Mouse (Mus musculus) limb, embryonic 14.5 days (tissue): ENCODE results near the gene Chst5. TPM values are rescaled to one million over a fixed set of nuclear protein-coding genes. Genes with fewer than 3 reads are reported as not detected.
"Not testable (repeated sequence)": the region's sequence is repeated elsewhere in the genome, so short reads cannot be mapped to it uniquely, and the experiment has no call there.

ENCODE experiments used
- ATAC-seq: fragments of 200-750 bp; cut with Nextera tagmentation; 2 replicates; pipeline ENCODE4 v1.8.0; 2017; ENCODE audit warnings: low read depth, moderate number of reproducible peaks, moderate TSS enrichment; ENCODE audit not compliant: low FRiP score
- DNase-seq: peaks from one replicate; pipeline ENCODE4 v3.0.0-alpha.2; 2015; ENCODE audit warnings: low spot score
- H3K27ac ChIP-seq: fragments of 300-500 bp; sonication (generic); replicated peaks from 2 replicates; pipeline ENCODE4 v1.5.1; 2014; ENCODE audit warnings: low read depth, mild to moderate bottlenecking, low read length, moderate library complexity, mixed read lengths
- H3K27me3 ChIP-seq: fragments of 300-500 bp; sonication (generic); 2 replicates; pipeline ENCODE4 v1.6.1; 2014; ENCODE audit warnings: low read length, mixed read lengths; ENCODE audit not compliant: control insufficient read depth, insufficient read depth
- H3K36me3 ChIP-seq: fragments of 300-500 bp; sonication (generic); 2 replicates; pipeline ENCODE4 v1.6.1; 2014; ENCODE audit warnings: mild to moderate bottlenecking, low read length, moderate library complexity, mixed read lengths; ENCODE audit not compliant: control insufficient read depth, insufficient read depth
- H3K4me1 ChIP-seq: fragments of 300-500 bp; sonication (generic); 2 replicates; pipeline ENCODE4 v1.6.1; 2014; ENCODE audit warnings: antibody characterized with exemption, low read length, mixed read lengths; ENCODE audit not compliant: control insufficient read depth, insufficient read depth
- H3K4me2 ChIP-seq: fragments of 300-500 bp; sonication (generic); replicated peaks from 2 replicates; pipeline ENCODE4 v1.6.1; 2014; ENCODE audit warnings: low read depth, mild to moderate bottlenecking, low read length, moderate library complexity; ENCODE audit not compliant: severe bottlenecking
- H3K4me3 ChIP-seq: fragments of 300-500 bp; sonication (generic); replicated peaks from 2 replicates; pipeline ENCODE4 v1.5.1; 2014; ENCODE audit warnings: low read length
- H3K9ac ChIP-seq: fragments of 300-500 bp; sonication (generic); 2 replicates; pipeline ENCODE4 v1.6.1; 2014; ENCODE audit warnings: mild to moderate bottlenecking, low read depth, low read length, moderate library complexity; ENCODE audit not compliant: severe bottlenecking
- H3K9me3 ChIP-seq: fragments of 300-500 bp; sonication (generic); 2 replicates; pipeline ENCODE4 v1.6.1; 2016; ENCODE audit warnings: low read length; ENCODE audit not compliant: control insufficient read depth
- POLR2A ChIP-seq: fragments of 200-500 bp; IDR thresholded peaks from 2 replicates; pipeline ENCODE4 v1.8.0; 2012; ENCODE audit warnings: inconsistent platforms, mild to moderate bottlenecking, moderate library complexity, borderline replicate concordance; ENCODE audit not compliant: insufficient read depth, insufficient read length; ENCODE audit errors: extremely low read depth
- WGBS: fragments of 180-500 bp; shearing (Covaris S2); extraction: QIAGEN DNeasy Blood & Tissue Kit; methylation state at CpG from one replicate; pipeline ENCODE4 v1.1.7; 2014; 5-methylcytosine and 5-hydroxymethylcytosine counted together
- polyA plus RNA-seq, 2 experiments: library from polyadenylated mRNA; depleted of rRNA in 1 of 2; stranded (reverse) in 1 of 2; unstranded in 1 of 2; fragments of >200 nt; fragmentation: Nextera tagmentation in 1 of 2; extraction: Ambion mirVana in 1 of 2; gene quantifications; 2 replicates each; pipeline versions ENCODE4 v1.2.1 to v1.2.3; 2012 to 2014

Gene Chst5
- polyA plus RNA-seq, 2 experiments, result 11.7 to 12.2 TPM

DNA sequence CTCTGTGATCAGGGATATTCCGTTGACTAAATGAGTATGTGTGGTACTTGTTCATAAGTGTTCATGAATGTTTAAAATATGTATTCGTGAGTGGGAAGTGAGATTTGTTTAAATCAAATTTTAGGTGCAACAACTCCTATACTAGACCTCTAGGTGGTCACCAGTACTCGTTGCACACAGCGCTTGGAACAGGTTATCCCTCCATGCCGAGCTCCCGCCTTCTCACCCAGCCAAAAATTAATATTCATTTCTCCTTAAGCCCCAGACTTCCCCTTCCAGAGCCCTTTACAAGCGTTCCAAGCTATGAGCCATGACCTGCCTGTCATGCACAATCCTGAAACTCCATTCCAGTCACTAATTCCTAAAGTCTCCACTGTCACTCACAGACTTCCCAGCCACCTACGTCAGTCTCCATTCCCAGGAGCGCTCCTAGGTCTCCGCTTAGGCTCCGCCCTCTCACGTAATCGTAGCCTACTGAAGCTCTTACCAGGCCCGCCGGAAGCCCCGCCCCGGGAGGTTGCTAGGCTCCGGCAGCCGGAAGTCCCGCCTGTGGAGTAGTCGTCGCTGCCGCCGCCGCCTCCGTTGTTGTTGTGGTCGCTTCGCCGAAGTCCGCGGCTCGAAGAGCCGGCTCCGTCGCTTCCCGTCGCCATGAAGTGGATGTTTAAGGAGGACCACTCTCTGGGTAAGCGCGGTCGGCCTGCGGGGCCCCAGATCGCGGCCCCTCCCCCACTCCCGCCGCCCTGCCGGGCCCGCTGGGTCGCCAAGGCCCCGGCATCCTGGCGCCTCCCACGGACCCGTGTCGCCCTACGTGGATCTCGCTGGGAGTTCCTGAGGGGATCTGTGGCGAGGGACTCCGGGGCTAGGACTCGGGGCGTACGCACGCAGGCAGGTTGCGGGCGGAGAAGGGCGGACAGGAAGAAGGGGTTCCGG lies 30.2 kb upstream of the Chst5 start, which contains the start of gene Gabarapl2:
Gabarapl2 (plus strand) TSS at position 533 of the 930 bp plus-strand sequence.
- ATAC-seq, result peak; percentile 98
- Histone ChIP-seq H3K27ac (peak within 1 kb of the TSS; percentile 45; the same call in 1 of the 2 replicates), H3K9me3 (no peaks in the 10 kb centered on the region), H3K27me3 (no peaks in the 10 kb centered on the region), H3K4me1 (peaks cover 12% of the 10 kb centered on the region), H3K4me2 (peak within 1 kb of the TSS; percentile 91), H3K9ac (peak within 1 kb of the TSS; percentile 71), H3K36me3 (peaks cover 24% of the 10 kb centered on the region), H3K4me3 (peak within 1 kb of the TSS; percentile 87)
- under 1% methylated on average over 55 of the region's 65 CpGs for WGBS
- no peak for TF ChIP-seq POLR2A
- DNase-seq, result peak; percentile 99

DNA sequence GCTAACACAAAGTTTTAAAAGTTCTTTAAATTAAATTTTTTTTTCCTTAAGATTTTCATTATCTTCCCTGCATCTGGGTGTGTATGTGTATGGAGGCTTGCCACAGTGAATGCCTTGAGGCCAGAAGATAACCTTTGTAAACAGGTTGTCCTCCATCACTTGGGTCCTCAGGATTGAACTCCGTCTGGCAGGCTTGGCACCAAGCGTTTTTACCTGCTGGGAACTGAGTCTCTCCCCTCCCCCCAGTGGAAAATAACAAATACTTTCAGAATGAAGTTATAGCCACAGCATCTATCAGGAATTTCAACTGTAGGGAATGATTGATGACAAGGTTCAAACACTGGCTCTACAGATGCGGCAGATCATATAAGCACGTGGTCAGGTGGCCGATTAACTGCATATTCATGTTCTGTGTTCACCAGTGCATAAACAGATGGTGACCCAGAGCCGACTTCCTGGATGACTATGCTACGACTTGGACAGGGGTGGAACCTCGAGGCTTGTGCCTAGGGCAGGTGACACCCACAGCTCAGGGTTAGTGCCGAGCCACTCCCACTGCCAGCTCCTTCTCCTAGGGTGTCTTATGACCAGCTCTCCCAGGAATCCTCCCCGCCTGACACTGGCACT lies 29.4 kb upstream of the Chst5 start:
- peak; percentile 28 for ATAC-seq
- no peak for TF ChIP-seq POLR2A

DNA sequence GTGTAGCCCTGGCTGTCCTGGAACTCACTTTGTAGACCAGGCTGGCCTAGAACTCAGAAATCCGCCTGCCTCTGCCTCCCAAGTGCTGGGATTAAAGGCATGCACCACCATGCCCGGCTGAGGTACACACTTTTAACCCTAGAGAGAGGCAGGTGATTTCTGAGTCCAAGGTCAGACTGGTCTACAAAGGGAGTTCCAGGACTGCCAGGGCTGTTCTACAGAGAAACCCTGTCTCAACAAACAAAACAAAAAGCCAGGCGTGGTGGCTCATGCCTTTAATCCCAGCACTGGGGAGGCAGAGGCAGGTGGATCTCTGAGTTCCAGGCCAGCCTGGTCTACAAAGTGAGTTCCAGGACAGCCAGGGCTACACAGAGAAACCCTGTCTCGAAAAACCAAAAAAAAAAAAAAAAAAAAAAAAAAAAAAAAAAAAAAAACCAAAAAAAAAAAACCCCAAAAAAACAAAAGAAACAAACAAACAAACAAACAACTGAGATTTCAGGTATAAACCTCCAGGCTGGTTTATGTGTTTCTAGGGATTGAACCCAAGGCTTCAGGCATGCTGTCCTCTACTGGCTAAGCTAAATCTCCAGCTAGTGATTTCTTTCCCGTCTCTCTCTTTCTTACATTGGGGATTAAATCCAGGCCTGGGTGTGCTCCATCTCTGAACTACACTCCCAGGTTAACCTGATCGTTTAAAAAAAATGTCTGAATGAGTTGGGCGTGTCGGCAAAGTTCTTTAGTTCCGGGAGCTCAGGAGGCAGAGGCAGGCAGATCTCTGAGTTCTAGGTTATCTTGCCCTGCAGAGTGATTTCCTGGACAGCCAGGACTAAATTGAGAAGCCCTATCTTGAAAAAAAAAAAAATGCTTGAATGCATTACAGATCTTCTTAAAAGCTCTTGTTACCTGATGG lies 28.1 kb upstream of the Chst5 start:
- 82% methylated on average over 9 of the region's 9 CpGs for WGBS
- DNase-seq, H3K27me3 ChIP-seq, H3K36me3 ChIP-seq, H3K9ac ChIP-seq, H3K9me3 ChIP-seq, H3K4me2 ChIP-seq, ATAC-seq, H3K4me3 ChIP-seq, H3K27ac ChIP-seq: not testable (repeated sequence)
- peaks cover 12% of the 10 kb centered on the region for H3K4me1 ChIP-seq

More for the DNA sequence above, 29.4 kb upstream of the Chst5 start:
- Histone ChIP-seq H3K9ac (peak overlapping the region; percentile 12), H3K27ac (0 out of 2 replicates have a peak overlapping the region, but pooled peaks have one; percentile 0), H3K27me3 (no peaks in the 10 kb centered on the region), H3K36me3 (peaks cover 16% of the 10 kb centered on the region), H3K4me2 (peak overlapping the region; percentile 91), H3K4me3 (peak overlapping the region; percentile 87), H3K9me3 (no peaks in the 10 kb centered on the region), H3K4me1 (peaks cover 12% of the 10 kb centered on the region)
- WGBS, result 8% methylated on average over 10 of the region's 10 CpGs
- DNase-seq, result peak; percentile 16

DNA sequence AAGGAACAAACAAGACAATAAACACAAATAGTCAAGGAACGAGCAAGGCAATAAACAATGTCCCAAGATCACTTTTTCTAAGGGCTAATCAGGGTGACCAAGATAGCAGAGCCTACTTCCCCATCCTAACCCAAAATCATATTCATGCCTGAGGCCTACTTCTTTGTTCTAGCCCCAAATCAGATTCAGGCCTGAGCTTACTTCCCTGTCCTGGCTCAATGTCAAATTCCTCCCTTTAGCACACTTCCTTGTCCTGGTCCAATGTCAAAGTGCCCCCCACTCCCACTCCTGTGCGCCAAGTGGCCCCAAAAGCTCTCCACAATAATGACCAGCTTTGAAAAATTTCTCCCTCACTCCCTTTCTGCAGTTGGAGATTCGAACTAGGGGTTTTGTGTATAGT lies 26.9 kb upstream of the Chst5 start:
- no peak overlapping the region for H3K4me3 ChIP-seq
- ATAC-seq, result no peak
- H3K27ac ChIP-seq, result no peak overlapping the region
- H3K27me3 ChIP-seq, result no peaks in the 10 kb centered on the region
- DNase-seq, result no peak
- H3K4me1 ChIP-seq, result peaks cover 19% of the 10 kb centered on the region
- TF ChIP-seq POLR2A, result no peak
- H3K9ac ChIP-seq, result no peak overlapping the region
- peaks cover 4% of the 10 kb centered on the region for H3K36me3 ChIP-seq
- no peak overlapping the region for H3K4me2 ChIP-seq
- H3K9me3 ChIP-seq, result no peaks in the 10 kb centered on the region
- 74% methylated on average over 3 of the region's 3 CpGs for WGBS
